Mouse (Mus musculus): ENCODE results near the gene Ms4a4d.
"Not testable (repeated sequence)": the region's sequence is repeated elsewhere in the genome, so short reads cannot be mapped to it uniquely, and the experiment has no call there.

Ms4a4d gene

DNA sequence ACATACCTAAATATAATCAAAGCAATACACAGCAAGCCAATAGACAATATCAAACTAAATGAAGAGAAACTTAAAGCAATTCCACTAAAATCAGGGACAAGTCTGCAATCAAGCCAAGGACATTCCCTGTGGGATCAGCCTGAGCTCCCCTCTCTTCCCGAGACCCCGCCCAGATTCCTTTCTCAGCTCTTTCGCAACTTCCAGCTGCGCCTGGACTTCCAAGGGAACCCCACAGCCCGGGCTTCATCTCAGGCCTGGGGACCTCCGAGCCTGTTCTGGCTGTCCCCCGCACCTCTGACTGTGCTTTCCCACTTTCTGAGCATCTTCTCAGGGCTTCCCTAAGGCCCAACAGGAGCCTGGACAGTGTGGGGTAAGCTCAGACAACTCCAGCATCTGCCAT, at the start of gene Ms4a4d:
Ms4a4d (plus strand) TSS at position 209 of the 400 bp plus-strand sequence.
- DNase-seq (ENCODE audit: low read depth): peak; percentile 34

DNA sequence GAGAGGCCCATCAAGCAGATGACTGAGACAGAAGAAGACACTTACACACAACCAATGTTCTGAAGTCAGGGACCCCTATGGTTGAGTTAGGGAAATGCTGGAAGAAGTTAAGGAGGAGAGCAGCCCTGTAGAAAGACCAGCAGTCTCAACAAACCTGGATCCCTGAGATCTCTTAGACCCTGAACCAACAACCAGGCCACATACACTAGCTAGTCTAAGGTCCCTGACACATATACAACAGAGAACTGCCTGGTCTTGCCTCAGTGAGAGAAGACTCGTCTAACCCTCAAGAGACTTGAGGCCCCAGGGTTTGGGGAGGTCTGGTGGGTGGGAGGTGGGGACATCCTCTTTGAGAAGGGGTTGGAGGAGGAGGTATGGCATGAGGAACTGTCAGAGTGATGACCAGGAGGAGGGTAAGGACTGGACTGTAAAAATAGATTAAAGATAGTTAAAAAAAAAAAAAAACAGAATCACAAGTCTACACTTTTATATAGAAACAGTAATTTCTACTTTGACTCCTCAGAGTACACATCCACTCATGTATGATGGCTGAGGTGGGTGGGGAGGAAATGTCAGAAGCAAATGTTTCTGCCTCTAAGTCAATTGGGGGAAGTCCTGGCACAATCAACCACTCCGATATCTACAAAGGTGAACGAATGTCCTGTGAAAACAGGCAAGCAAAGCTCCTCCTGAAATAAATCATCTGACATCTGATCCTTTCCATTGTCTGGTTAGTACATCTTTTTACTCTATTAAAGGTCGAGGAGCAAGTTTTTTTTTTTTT, 45.0 kb upstream of the Ms4a4d start:
- DNase-seq (ENCODE audit: low read depth): no peak

DNA sequence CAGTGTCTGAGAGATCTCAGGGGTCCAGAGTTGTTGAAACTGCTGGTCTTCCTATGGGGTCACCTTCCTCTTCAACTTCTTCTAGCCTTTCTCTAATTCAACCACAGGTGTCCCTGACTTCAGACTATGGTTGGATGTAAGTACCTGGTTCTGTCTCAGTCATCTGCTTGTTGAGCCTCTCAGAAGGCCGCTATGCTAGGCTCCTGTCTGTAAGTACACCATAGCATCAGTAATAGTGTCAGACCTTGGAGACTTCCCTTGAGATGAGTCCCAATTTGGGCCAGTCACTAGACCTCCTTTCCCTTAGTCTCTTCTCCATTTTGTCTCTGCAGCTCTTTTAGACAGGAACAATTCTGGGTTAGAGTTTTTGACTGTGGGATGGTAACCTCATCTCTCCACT, 43.9 kb upstream of the Ms4a4d start:
- DNase-seq (ENCODE audit: low read depth): no peak

DNA sequence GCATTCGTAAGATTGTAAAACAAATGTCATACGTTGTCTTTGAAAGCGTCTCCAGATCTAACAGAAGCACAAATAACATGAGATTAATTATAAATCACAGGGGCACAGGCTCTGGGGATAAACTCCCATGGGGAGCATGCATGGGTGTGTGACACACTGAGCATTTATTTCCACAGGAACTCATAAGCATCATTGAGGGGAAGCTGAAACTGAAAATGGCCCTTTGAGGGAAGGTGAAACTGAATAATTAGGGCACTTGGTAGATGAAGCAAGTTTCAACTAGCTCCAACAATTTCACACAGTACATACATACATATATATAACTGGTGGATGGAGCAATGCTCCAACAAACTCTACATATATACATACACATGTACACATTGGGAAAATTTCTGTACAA, 42.1 kb upstream of the Ms4a4d start:
- no peak for DNase-seq (ENCODE audit: low read depth)

DNA sequence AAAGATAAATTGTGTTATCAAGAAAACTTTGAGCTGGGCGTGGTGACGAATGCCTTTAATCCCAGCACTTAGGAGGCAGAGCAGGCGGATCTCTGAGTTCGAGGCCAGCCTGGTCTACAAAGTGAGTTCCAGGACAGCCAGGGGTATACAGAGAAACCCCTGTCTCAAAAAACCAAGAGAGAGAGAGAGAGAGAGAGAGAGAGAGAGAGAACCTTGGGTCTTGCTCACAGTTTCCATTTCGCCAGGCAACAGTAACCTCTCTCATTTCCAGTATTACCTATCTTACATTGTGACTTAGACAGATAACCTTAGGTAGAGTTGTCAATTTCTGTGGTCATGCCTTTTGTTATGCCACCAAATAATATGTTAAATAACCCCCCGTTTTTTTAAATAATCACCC, 40.2 kb upstream of the Ms4a4d start:
- no peak for DNase-seq (ENCODE audit: low read depth)

DNA sequence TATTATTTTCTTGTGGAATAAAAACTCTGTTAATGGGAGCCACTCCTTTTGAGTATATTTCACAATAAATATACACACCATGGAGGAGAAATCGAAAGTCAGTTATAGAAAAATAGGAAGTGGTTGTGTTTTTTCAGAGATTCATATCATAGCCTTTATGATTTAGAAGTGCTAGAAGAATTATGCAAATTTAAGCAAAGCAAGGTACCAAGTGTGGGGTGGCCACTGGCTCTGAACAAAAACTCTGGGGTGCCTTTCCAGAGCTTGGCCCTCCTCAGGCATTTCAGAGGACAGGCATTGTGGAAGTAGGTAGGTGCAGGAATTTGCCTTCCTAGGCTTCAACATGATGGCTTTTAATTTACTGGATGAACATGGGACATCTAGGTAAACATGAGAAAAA, 39.3 kb upstream of the Ms4a4d start:
- DNase-seq (ENCODE audit: low read depth): not testable (repeated sequence)

DNA sequence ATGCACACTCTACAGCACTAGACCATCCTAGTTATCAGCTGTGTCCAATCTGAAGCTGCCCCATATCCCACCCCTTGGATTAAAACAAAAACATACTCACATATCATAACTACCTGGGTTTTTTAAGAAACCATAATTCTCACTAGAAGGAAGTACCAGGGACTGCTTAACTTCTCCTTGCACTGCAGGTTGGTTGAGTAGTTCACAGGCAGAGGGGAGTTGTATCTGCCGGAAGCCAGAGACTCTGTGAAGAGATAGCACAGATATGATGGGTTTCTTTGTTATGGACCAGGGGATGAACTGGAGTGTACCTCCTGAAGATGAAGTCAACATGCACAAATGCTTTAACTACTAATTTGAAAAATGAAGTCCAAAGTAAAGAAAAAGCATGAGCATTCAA, 35.8 kb upstream of the Ms4a4d start:
- DNase-seq (ENCODE audit: low read depth): no peak

DNA sequence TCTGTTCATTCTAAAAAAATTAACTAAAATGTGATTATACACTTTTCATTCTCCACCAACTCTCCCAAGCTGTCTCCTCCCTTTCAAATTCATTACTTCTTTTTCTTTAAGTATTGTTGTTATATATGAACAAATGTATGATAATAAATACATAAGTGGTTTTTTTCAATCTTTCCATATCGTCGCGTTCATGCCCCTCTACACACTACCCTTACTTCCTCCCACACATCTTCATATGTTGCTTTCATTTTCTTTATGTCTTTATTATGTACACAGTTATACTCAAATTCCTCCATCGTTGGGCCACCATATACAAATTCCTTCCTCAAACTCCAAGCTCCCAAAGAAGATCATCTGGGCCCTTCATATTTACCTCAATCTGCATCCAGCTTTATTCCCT, 35.3 kb upstream of the Ms4a4d start:
- DNase-seq (ENCODE audit: low read depth): no peak

DNA sequence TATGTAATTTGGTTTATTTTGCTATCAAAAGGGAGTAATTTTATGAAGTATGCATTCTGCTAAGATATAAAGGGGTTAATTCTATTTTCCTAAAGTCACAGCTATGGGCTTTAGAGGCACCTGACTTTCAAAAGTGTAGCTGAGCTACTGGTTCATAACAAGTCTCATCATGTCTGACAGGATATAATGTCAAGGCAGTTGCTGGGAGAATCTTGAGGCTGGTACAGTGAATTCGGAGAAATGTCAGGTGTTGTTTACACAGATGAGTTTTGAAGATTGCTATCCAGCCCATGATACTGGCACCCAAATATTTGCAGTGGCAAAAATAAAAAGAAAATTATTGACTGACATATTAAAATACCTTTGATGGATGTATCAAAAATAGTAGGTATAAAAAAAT, 31.7 kb upstream of the Ms4a4d start:
- no peak for DNase-seq (ENCODE audit: low read depth)

DNA sequence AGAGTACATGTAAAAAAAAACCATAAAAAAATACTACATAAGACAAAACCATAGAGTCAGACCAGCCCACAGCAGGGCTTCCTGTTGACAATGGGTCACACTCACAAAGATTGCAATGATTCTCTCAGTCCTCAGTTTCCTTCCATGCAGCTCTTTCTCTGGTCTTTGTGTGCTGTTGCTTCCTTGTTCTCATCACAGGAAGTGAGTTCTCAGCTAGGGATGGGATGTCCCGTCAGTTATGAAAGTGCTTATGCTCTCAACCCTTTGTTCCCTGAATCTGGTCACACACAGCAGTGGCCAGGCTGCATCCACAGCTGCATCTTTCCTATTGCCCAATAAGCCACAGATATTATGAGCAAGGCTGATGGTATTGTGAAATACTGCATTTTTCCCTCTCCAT, 23.1 kb upstream of the Ms4a4d start:
- DNase-seq (ENCODE audit: low read depth): no peak

DNA sequence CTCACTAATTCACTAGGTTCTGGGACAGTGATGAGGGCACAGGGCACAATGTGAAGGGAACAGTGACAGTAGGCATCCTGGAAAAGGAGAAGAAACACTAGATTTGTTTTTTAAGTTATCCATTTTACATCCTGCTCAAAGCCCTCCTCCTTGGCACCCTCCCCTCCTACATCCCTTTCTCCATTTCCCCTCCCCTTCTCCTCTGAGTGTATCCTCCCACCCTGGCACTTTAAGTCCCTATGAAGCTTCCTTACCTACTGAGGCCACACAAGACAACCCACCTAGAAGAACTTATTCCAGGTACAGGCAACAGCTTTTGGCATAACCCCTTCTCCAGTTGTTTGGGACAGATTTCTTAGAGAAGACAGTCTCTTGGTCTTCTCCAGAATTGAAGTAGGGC, 20.4 kb upstream of the Ms4a4d start, which contains the start of gene Ms4a6b:
Ms4a6b (plus strand) TSS at position 267 of the 400 bp plus-strand sequence.
- no peak for DNase-seq (ENCODE audit: low read depth)

DNA sequence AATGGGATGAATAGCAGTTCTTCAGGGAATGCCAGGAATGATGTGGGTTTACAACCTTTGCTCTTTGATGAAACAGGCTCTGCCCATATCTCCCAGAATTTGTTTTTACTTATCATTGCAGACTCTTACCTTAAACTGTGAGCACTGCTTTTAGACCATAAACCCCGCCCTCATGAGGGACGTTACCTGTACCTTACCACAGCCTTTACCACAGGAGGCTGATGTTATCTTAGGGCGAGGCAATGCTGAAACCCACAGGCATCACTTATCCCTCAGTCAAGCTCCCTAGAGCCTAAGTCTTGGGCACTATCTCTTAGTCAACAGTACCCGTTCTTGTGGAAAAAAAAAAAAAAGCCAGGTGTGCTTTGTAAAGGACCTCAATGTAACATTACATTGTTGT, 19.8 kb upstream of the Ms4a4d start:
- no peak for DNase-seq (ENCODE audit: low read depth)

DNA sequence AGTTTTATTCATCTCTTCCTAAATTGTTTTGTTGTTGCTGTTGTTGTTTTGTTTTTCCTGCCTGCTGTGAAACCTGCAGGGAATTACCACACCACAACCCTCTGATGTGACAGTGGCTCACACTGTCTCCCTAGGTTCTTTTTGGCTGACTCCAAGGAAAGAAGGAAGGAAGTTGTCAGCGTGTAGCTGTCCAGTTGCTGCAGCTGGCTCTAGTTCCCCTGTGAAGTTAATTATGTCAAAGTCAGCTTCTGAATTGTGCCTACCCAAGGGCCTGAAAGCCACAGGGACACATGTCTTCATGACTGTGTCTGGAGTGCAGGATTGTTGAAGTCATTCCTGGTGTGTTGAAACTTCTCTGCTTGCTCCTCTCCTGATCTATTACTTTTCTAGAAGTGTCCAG, 19.2 kb upstream of the Ms4a4d start:
- not testable (repeated sequence) for DNase-seq (ENCODE audit: low read depth)

DNA sequence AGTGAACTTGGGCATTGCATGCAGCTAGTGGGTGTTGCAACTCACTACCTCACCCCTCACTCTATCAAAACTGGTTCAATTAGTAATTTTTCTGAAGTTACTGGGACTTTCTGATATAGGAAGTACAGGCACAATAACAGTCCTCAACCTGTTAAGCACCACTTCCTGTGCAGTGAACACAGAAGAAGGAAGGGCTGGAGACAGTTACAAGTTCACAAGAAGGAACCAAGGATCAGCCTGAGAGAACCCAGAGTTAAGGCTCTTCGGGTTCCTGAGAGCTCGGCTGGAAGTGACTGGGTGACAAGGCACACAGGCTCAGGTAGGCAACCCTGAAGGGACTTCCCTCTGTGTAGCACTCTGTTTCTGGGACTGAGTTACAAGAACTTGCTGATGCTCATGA, 18.2 kb upstream of the Ms4a4d start:
- DNase-seq (ENCODE audit: low read depth): not testable (repeated sequence)

DNA sequence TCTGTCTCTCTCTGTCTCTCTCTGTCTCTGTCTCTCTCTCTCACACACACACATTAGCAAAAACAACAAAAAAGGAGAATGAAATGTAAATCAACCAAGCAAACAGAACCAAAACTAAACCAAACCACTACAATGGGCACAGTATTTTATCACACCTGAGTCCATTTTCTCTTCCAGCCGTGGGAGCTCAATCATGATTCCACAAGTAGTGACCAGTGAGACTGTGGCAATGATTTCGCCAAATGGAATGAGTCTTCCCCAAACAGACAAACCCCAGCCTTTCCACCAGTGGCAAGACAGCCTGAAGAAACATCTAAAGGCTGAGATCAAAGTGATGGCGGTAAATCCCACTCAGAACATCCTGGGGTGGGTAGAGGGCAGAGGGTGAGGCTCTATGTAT, 16.5 kb upstream of the Ms4a4d start:
- no peak for DNase-seq (ENCODE audit: low read depth)

DNA sequence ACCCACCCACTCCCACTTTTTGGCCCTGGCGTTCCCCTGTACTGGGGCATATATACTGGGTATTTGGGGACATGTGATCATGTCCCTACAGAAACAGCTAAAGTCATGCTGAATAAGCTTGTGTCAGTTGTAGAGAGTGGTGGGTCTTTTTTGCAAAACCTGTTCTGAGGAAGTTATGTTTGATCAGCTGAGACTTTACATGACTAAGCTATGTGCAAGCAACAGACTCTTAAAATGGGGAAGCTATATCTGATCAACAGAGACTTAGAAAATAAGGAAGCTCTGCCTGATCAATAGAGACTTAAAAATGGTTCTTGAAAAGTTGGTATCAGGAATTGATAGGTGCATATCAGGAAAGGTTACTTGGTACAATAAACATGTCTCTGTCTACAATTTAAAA, 3.2 kb upstream of the Ms4a4d start:
- no peak for DNase-seq (ENCODE audit: low read depth)

DNA sequence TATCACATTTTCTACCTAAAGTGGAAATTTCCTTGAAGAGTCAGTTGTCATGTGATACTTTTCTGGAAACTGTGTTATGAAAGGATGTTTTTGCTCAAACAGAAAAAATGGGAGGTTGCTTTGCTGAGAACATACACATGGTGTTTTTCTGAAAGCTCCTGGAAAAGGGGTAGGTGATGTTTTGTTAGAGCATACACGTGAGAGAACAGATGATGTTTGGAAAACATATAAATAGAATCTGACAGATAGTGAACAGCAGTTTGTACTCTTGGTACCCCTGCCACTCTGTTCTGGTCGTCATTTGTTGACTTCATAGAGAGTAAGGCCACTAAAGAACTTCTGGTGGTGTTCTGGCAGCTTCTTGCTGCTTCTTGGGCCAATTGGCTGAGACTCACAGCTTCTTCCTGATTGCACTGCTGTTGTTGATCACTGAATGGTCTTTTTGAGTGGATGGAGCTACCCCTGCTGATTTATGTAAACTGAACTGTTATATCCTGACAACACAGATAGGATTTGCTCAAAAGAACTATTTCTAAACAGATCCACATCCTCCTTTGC, 2.6 kb upstream of the Ms4a4d start:
- no peak for DNase-seq (ENCODE audit: low read depth)

DNA sequence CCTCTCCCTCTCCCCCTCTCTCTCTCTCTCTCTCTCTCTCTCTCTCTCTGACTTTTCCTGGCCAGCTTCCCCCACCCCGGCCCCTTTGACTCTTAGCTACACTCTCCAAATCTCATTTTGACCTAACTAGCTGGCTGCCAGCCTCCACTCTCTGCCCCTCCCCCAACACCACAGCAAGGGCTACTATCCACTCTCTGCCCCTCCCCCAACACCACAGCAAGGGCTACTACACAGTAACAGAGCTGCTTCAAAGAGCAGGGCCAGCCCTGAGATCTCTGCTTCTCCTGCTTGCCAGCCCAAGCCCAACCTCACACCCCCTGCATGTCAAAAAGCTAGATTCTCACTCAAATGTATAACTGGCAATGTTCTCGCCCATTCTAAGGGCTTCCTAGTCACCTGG, 735 bp downstream of the Ms4a4d start:
- peak; percentile 7 for DNase-seq (ENCODE audit: low read depth)

DNA sequence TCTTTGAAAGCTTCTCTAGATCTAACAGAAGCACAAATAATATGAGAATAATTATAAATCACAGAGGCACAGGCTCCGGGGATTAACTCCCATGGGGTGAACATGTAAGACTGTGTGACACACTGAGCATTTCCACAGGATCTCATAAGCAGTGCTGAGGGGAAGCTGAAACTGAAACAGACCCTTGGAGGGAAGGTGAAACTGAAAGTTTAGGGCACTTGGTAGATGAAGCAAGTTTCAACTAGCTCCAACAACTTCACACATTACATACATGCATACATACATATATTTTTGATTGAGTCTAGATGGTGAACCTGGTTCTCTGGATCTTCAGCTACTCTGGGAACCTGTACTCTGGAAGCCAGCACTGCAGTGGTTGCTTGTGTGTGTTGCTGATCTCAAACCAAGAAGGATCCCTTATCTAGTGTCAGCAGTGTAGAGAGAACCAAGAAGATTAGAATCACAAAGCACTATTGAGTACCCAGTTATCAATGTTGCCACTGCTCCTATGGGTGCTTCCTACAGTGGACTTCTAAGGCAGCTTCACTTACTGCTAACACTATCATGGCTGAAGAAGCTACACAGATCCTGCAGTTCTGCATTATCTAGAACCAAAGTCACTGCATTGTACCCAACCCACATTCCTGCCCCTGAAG, 3.7 kb downstream of the Ms4a4d start:
- DNase-seq (ENCODE audit: low read depth): not testable (repeated sequence)

DNA sequence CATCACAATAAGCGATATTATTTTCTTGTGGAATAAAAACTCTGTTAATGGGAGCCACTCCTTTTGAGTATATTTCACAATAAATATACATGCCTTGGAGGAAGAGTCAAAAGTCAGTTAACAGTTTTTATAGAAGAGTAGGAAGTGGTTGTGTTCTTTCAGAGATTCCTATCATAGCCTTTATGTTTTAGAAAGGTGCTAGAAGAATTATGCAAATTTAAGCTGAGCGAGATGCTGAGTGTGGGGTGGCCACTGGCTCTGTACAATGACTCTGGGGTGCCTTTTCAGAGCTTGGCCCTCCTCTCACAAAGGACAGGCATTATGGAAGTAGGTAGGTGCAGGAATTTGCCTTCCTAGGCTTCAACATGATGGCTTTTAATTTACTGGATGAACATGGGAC, 7.8 kb downstream of the Ms4a4d start:
- DNase-seq (ENCODE audit: low read depth): not testable (repeated sequence)

DNA sequence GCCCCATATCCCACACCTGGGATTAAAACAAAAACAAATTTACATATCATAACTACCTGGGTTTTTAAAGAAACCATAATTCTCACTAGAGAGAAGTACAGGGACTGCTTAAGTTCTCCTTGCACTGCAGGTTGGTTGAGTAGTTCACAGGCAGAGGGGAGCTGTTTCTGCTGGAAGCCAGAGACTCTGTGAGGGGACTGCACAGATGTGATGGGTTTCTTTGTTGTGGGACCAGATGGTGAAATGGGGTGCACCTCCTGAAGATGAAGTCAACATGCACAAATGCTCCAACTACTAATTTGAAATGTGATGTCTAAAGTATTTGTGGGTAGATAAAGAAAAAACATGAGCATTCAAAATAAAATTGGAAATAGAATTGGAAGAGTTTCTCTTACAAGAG, 11.3 kb downstream of the Ms4a4d start:
- DNase-seq (ENCODE audit: low read depth): no peak

DNA sequence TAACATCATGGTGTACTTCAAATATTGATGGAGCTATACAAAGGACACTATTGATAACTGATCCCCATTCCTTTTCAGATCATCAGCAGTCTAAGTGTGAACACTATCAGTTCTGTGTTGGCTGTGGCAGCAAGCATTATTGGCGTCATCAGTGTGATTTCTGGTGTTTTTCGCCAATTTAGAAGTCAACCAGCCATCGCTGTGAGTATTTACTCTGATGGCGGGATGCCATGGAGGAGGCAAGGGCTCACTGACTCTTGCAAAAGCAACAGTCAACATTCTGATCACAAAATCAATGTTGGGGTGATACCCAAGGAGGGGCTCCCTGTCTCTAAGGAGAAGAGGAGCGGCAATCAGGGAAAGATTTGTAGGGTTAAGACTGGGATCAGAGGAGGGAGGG, 18.1 kb downstream of the Ms4a4d start:
- no peak for DNase-seq (ENCODE audit: low read depth)

DNA sequence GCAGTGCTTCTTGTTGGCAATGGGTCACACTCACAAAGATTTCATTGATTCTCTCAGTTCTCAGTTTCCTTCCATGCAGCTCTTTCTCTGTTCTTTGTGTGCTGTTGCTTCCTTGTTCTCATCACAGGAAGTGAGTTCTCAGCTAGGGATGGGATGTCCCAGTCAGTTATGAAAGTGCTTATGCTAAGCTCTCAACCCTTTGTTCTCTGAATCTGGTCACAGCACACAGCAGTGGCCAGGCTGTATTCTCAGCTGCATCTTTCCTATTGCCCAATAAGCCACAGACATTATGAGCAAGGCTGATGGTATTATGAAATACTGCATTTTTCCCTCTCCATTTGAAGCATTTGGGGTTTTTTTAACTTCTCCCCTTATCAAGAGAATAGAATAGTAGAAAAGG, 23.0 kb downstream of the Ms4a4d start:
- not testable (repeated sequence) for DNase-seq (ENCODE audit: low read depth)

All from NIH3T3 (cell line).